Comparison of ENCODE assay signal across 9 mouse cellular contexts in genomic region chr2:158106947-158107587, GRCm38 (mm10). TPM values are rescaled to one million over a fixed set of nuclear protein-coding genes. Genes with fewer than 3 reads are reported as not detected.
DNase-seq lines count a peak whose midpoint lies in the region; ATAC-seq lines count a peak whose summit lies in the region.
"Had no signal": no experiment of that assay in that cellular context is flagged by ENCODE, and none has a peak within 500 bp of the region (broad histone marks: within the 10 kb centered on the region; RNA-seq: fewer than 3 reads in every experiment).

No protein-coding gene starts in this region.

- no peaks in the 10 kb centered on the region for H3K36me3 ChIP-seq in hindbrain, embryonic 14.5 days (replicated peaks; ENCODE audit: control insufficient read depth, insufficient read depth)
- no peaks in the 10 kb centered on the region for H3K36me3 ChIP-seq in limb, embryonic 13.5 days
- H3K36me3 ChIP-seq in midbrain, embryonic 13.5 days = no peaks in the 10 kb centered on the region
- H3K36me3 ChIP-seq: midbrain, embryonic 12.5 days had no signal

- H3K9ac ChIP-seq in hindbrain, embryonic 14.5 days = no peak overlapping the region
- no peak overlapping the region for H3K9ac ChIP-seq in limb, embryonic 13.5 days
- no peak overlapping the region for H3K9ac ChIP-seq in midbrain, embryonic 13.5 days (replicated peaks)
- H3K9ac ChIP-seq: midbrain, embryonic 12.5 days had no signal

- 0 out of 2 replicates have a peak, but pooled peaks cover 6% of the 10 kb centered on the region for H3K4me1 ChIP-seq in hindbrain, embryonic 14.5 days (replicated peaks; ENCODE audit: control insufficient read depth, insufficient read depth, low read length)
- H3K4me1 ChIP-seq in limb, embryonic 13.5 days = peaks cover 24% of the 10 kb centered on the region
- no peaks in the 10 kb centered on the region; the same call in 1 of the 2 replicates for H3K4me1 ChIP-seq in midbrain, embryonic 13.5 days (replicated peaks)
- H3K4me1 ChIP-seq: midbrain, embryonic 12.5 days had no signal

- H3K27ac ChIP-seq in hindbrain, embryonic 14.5 days = no peak overlapping the region
- H3K27ac ChIP-seq in limb, embryonic 13.5 days = peak overlapping the region; percentile 24; the same call in 1 of the 2 replicates
- H3K27ac ChIP-seq in midbrain, embryonic 13.5 days = no peak overlapping the region
- H3K27ac ChIP-seq: midbrain, embryonic 12.5 days had no signal

- DNase-seq in heart, adult 11 months = peak; percentile 95
- no peak for DNase-seq in heart, adult 8-10 months (ENCODE audit: low spot score)
- peak; percentile 86 for DNase-seq in adipocyte (ENCODE audit: low spot score)
- peak; percentile 39 for DNase-seq in fibroblast of lung, adult 2 months (ENCODE audit: low read depth)
- DNase-seq in hindbrain, embryonic 14.5 days (ENCODE audit: low spot score) = peak; percentile 63
- DNase-seq in urinary bladder, adult 18-20 months (ENCODE audit: low spot score in 2 of 2) = no peak

- H3K4me2 ChIP-seq in hindbrain, embryonic 14.5 days (replicated peaks) = no peak overlapping the region
- no peak overlapping the region for H3K4me2 ChIP-seq in limb, embryonic 13.5 days (replicated peaks)
- H3K4me2 ChIP-seq in midbrain, embryonic 13.5 days (replicated peaks) = no peak overlapping the region
- H3K4me2 ChIP-seq: midbrain, embryonic 12.5 days had no signal

- 36% methylated on average over 6 of the region's 6 CpGs for WGBS in hindbrain, embryonic 14.5 days
- WGBS in limb, embryonic 13.5 days = 37% methylated on average over 6 of the region's 6 CpGs
- 42% methylated on average over 6 of the region's 6 CpGs for WGBS in midbrain, embryonic 13.5 days

- no peaks in the 10 kb centered on the region for H3K27me3 ChIP-seq in hindbrain, embryonic 14.5 days (ENCODE audit: control insufficient read depth, insufficient read depth, low read length)
- H3K27me3 ChIP-seq in limb, embryonic 13.5 days = no peaks in the 10 kb centered on the region
- H3K27me3 ChIP-seq in midbrain, embryonic 13.5 days = no peaks in the 10 kb centered on the region

- ATAC-seq in hindbrain, embryonic 14.5 days (ENCODE audit: low FRiP score) = peak; percentile 59; the same call in 1 of the 2 replicates
- ATAC-seq in limb, embryonic 13.5 days (ENCODE audit: low FRiP score, low read depth) = no peak; the same call in 1 of the 2 replicates
- ATAC-seq in midbrain, embryonic 13.5 days = peak; percentile 55

- H3K4me3 ChIP-seq in hindbrain, embryonic 14.5 days (replicated peaks; ENCODE audit: low read length) = no peak overlapping the region
- H3K4me3 ChIP-seq in limb, embryonic 13.5 days = no peak overlapping the region
- H3K4me3 ChIP-seq in midbrain, embryonic 13.5 days (replicated peaks) = no peak overlapping the region
- H3K4me3 ChIP-seq: midbrain, embryonic 12.5 days had no signal

- no peaks in the 10 kb centered on the region for H3K9me3 ChIP-seq in hindbrain, embryonic 14.5 days (ENCODE audit: control insufficient read depth, low read length)
- no peaks in the 10 kb centered on the region for H3K9me3 ChIP-seq in limb, embryonic 13.5 days
- H3K9me3 ChIP-seq in midbrain, embryonic 13.5 days = no peaks in the 10 kb centered on the region
- H3K9me3 ChIP-seq: midbrain, embryonic 12.5 days had no signal

RNA-seq across cellular contexts. Expression of gene Tgm2, which starts 39.2 kb away (rescaled TPM):
- total RNA-seq in heart, adult 8-10 months (2022) = 100 to 1,000 TPM; 211 to 296 (median 238) TPM
- polyA plus RNA-seq in hindbrain, embryonic 14.5 days (2014; fragmentation: Nextera tagmentation; extraction: Ambion mirVana) = 5.5 and 6.1 TPM in 2 replicates
- 6.2 and 7.5 TPM in 2 replicates for polyA plus RNA-seq in limb, embryonic 13.5 days (2015; fragmentation: Nextera tagmentation; extraction: Ambion mirVana)
- polyA plus RNA-seq in midbrain, embryonic 13.5 days (2015; fragmentation: Nextera tagmentation; extraction: Ambion mirVana) = 9.1 and 12.3 TPM in 2 replicates

Comparison
In these comparisons a context has a peak if more than half of its experiments do, and no peak if none do; other contexts are left out.
1. DNase-seq: peak in heart, adult 11 months (single experiment), adipocyte (single experiment), fibroblast of lung, adult 2 months (single experiment) and hindbrain, embryonic 14.5 days (single experiment); none in heart, adult 8-10 months (single experiment) and urinary bladder, adult 18-20 months (0 of 2).